Mouse (Mus musculus): ENCODE data around the gene Krt81. TPM values are rescaled to one million over a fixed set of nuclear protein-coding genes. Genes with fewer than 3 reads are reported as not detected.

Gene Krt81
- polyA plus RNA-seq, 1 experiment = not detected

GRCm38 (mm10) chr15:101436611-101437010 lies 26.9 kb downstream of the Krt81 start:
- Histone ChIP-seq H3K4me3 (replicated peaks) (no peak overlapping the region), H3K36me3 (ENCODE audit: control insufficient read depth) (no peaks in the 10 kb centered on the region), H3K4me1 (ENCODE audit: control insufficient read depth) (no peaks in the 10 kb centered on the region), H3K27me3 (ENCODE audit: control insufficient read depth) (peaks cover 20% of the 10 kb centered on the region), H3K9me3 (ENCODE audit: control insufficient read depth, low read length) (no peaks in the 10 kb centered on the region)
- TF ChIP-seq TAL1 (IDR thresholded peaks at IDR 0.05; ENCODE audit: low read length) (no peak), GATA1 (IDR thresholded peaks at IDR 0.05; ENCODE audit: low read length) (no peak)

- Histone ChIP-seq H3K4me1 (ENCODE audit: control insufficient read depth) (no peaks in the 10 kb centered on the region), H3K27me3 (ENCODE audit: control insufficient read depth) (no peaks in the 10 kb centered on the region), H3K9me3 (ENCODE audit: control insufficient read depth, low read length) (no peaks in the 10 kb centered on the region), H3K4me3 (replicated peaks) (no peak overlapping the region), H3K36me3 (ENCODE audit: control insufficient read depth) (no peaks in the 10 kb centered on the region)
- no peak for TF ChIP-seq TAL1 (IDR thresholded peaks at IDR 0.05; ENCODE audit: low read length)
- TF ChIP-seq GATA1 (IDR thresholded peaks at IDR 0.05; ENCODE audit: low read length) = no peak
These were observed 38.6 kb downstream of the Krt81 start for GRCm38 (mm10) chr15:101424914-101425313.

- TF ChIP-seq TAL1 (IDR thresholded peaks at IDR 0.05; ENCODE audit: low read length) (no peak), GATA1 (IDR thresholded peaks at IDR 0.05; ENCODE audit: low read length) (no peak)
- no peaks in the 10 kb centered on the region for H3K36me3 ChIP-seq (ENCODE audit: control insufficient read depth)
- no peak overlapping the region for H3K4me3 ChIP-seq (replicated peaks)
- no peaks in the 10 kb centered on the region for H3K9me3 ChIP-seq (ENCODE audit: control insufficient read depth, low read length)
- no peaks in the 10 kb centered on the region for H3K27me3 ChIP-seq (ENCODE audit: control insufficient read depth)
- no peaks in the 10 kb centered on the region for H3K4me1 ChIP-seq (ENCODE audit: control insufficient read depth)
These were observed 42.6 kb downstream of the Krt81 start for GRCm38 (mm10) chr15:101420903-101421302.

- Histone ChIP-seq H3K4me1 (ENCODE audit: control insufficient read depth) (no peaks in the 10 kb centered on the region), H3K27me3 (ENCODE audit: control insufficient read depth) (no peaks in the 10 kb centered on the region), H3K9me3 (ENCODE audit: control insufficient read depth, low read length) (no peaks in the 10 kb centered on the region), H3K4me3 (replicated peaks) (no peak overlapping the region), H3K36me3 (ENCODE audit: control insufficient read depth) (no peaks in the 10 kb centered on the region)
- no peak for TF ChIP-seq TAL1 (IDR thresholded peaks at IDR 0.05; ENCODE audit: low read length)
- TF ChIP-seq GATA1 (IDR thresholded peaks at IDR 0.05; ENCODE audit: low read length) = no peak
These were observed 44.6 kb downstream of the Krt81 start for GRCm38 (mm10) chr15:101418950-101419349.

GRCm38 (mm10) chr15:101414807-101415565 lies 48.6 kb downstream of the Krt81 start:
- no peaks in the 10 kb centered on the region for H3K36me3 ChIP-seq (ENCODE audit: control insufficient read depth)
- H3K4me3 ChIP-seq (replicated peaks) = no peak overlapping the region
- no peaks in the 10 kb centered on the region for H3K4me1 ChIP-seq (ENCODE audit: control insufficient read depth)
- H3K27me3 ChIP-seq (ENCODE audit: control insufficient read depth) = peaks cover 12% of the 10 kb centered on the region
- no peaks in the 10 kb centered on the region for H3K9me3 ChIP-seq (ENCODE audit: control insufficient read depth, low read length)
- no peak for TF ChIP-seq GATA1 (IDR thresholded peaks at IDR 0.05; ENCODE audit: low read length)
- TF ChIP-seq TAL1 (IDR thresholded peaks at IDR 0.05; ENCODE audit: low read length) = no peak

- TF ChIP-seq TAL1 (IDR thresholded peaks at IDR 0.05; ENCODE audit: low read length) (no peak), GATA1 (IDR thresholded peaks at IDR 0.05; ENCODE audit: low read length) (no peak)
- H3K36me3 ChIP-seq (ENCODE audit: control insufficient read depth) = no peaks in the 10 kb centered on the region
- H3K4me3 ChIP-seq (replicated peaks) = no peak overlapping the region
- H3K27me3 ChIP-seq (ENCODE audit: control insufficient read depth) = peaks cover 12% of the 10 kb centered on the region
- no peaks in the 10 kb centered on the region for H3K4me1 ChIP-seq (ENCODE audit: control insufficient read depth)
- H3K9me3 ChIP-seq (ENCODE audit: control insufficient read depth, low read length) = no peaks in the 10 kb centered on the region
These were observed 49.5 kb downstream of the Krt81 start for GRCm38 (mm10) chr15:101413916-101414635.

GRCm38 (mm10) chr15:101412188-101412587 lies 51.4 kb downstream of the Krt81 start:
- H3K4me3 ChIP-seq (replicated peaks) = no peak overlapping the region
- no peaks in the 10 kb centered on the region for H3K36me3 ChIP-seq (ENCODE audit: control insufficient read depth)
- no peaks in the 10 kb centered on the region for H3K9me3 ChIP-seq (ENCODE audit: control insufficient read depth, low read length)
- TF ChIP-seq GATA1 (IDR thresholded peaks at IDR 0.05; ENCODE audit: low read length) (no peak), TAL1 (IDR thresholded peaks at IDR 0.05; ENCODE audit: low read length) (no peak)
- peaks cover 12% of the 10 kb centered on the region for H3K27me3 ChIP-seq (ENCODE audit: control insufficient read depth)
- H3K4me1 ChIP-seq (ENCODE audit: control insufficient read depth) = no peaks in the 10 kb centered on the region

- TF ChIP-seq TAL1 (IDR thresholded peaks at IDR 0.05; ENCODE audit: low read length) (no peak), GATA1 (IDR thresholded peaks at IDR 0.05; ENCODE audit: low read length) (no peak)
- Histone ChIP-seq H3K36me3 (ENCODE audit: control insufficient read depth) (no peaks in the 10 kb centered on the region), H3K4me1 (ENCODE audit: control insufficient read depth) (no peaks in the 10 kb centered on the region), H3K9me3 (ENCODE audit: control insufficient read depth, low read length) (no peaks in the 10 kb centered on the region), H3K4me3 (replicated peaks) (no peak within 1 kb of the TSS), H3K27me3 (ENCODE audit: control insufficient read depth) (peaks cover 12% of the 10 kb centered on the region)
These were observed 52.8 kb downstream of the Krt81 start, which contains the start of gene Krt7 for GRCm38 (mm10) chr15:101410775-101411174. TSS of gene Krt7 (plus strand) at chr15:101411043.

Other genes with a start within 250 kb of the Krt81 start
- 0.05 TPM in 1 of 2 replicates, not detected in the other for gene Grasp, start 239.6 kb downstream of the Krt81 start, polyA plus RNA-seq (2012)
- gene Nr4a1, start 209.5 kb downstream of the Krt81 start, polyA plus RNA-seq (2012) = 0.14 and 0.16 TPM in 2 replicates
- 2.8 and 3.0 TPM in 2 replicates for gene Atg101, start 179.5 kb downstream of the Krt81 start, polyA plus RNA-seq (2012)
- gene 6030408B16Rik, start 170.5 kb downstream of the Krt81 start, polyA plus RNA-seq (2012) = not detected in 2 replicates
- gene Krt80, start 93.6 kb downstream of the Krt81 start, polyA plus RNA-seq (2012) = not detected in 2 replicates
- not detected in 2 replicates for gene Krt7, start 52.7 kb downstream of the Krt81 start, polyA plus RNA-seq (2012)
- not detected in 2 replicates for gene Krt87, start 24.9 kb downstream of the Krt81 start, polyA plus RNA-seq (2012)
- gene Krt88, start 16.0 kb downstream of the Krt81 start, polyA plus RNA-seq (2012) = not detected in 2 replicates
- not detected in 2 replicates for gene Krt86, start 9.7 kb upstream of the Krt81 start, polyA plus RNA-seq (2012)
- not detected in 2 replicates for gene Krt83, start 27.8 kb upstream of the Krt81 start, polyA plus RNA-seq (2012)
- gene Gm49425, start 53.5 kb upstream of the Krt81 start, polyA plus RNA-seq (2012) = not detected in 2 replicates
- not detected in 2 replicates for gene Krt84, start 69.1 kb upstream of the Krt81 start, polyA plus RNA-seq (2012)
- gene Krt82, start 86.9 kb upstream of the Krt81 start, polyA plus RNA-seq (2012) = not detected in 2 replicates
- gene Krt90, start 99.2 kb upstream of the Krt81 start, polyA plus RNA-seq (2012) = not detected in 2 replicates
- gene Krt75, start 110.2 kb upstream of the Krt81 start, polyA plus RNA-seq (2012) = not detected in 2 replicates
- not detected in 2 replicates for gene Gm5414, start 164.4 kb upstream of the Krt81 start, polyA plus RNA-seq (2012)
- not detected in 2 replicates for gene Gm5478, start 183.6 kb upstream of the Krt81 start, polyA plus RNA-seq (2012)
- not detected in 2 replicates for gene Krt6b, start 216.5 kb upstream of the Krt81 start, polyA plus RNA-seq (2012)
- gene Krt6a, start 230.6 kb upstream of the Krt81 start, polyA plus RNA-seq (2012) = not detected in 2 replicates
- gene Krt5, start 249.1 kb upstream of the Krt81 start, polyA plus RNA-seq (2012) = not detected in 2 replicates